Mouse (Mus musculus) CD8-positive naive resting alpha-beta T cell, adult 57 days (primary cell): ENCODE data around the gene Kif1a. TPM values are rescaled to one million over a fixed set of nuclear protein-coding genes. Genes with fewer than 3 reads are reported as not detected.

Experiments used
- total RNA-seq: library from RNA; stranded (reverse); gene quantifications from one replicate; pipeline ENCODE4 v1.2.4, GENCODE M21; 2023

The Kif1a gene
- total RNA-seq: not detected

GRCm38 (mm10) chr1:93101571-93102061 lies at the start of gene Kif1a:
Gene Kif1a (minus strand): TSS chr1:93101951.

GRCm38 (mm10) chr1:93135036-93135526 lies 33.3 kb upstream of the Kif1a start, which contains the start of gene Agxt:
Gene Agxt (plus strand): TSS chr1:93135240.

GRCm38 (mm10) chr1:93006061-93006460 lies 95.7 kb downstream of the Kif1a start, which contains the start of gene Aqp12:
Gene Aqp12 (plus strand): TSS chr1:93006334.

Other genes starting within 250 kb of the Kif1a start
- gene Ankmy1, start 199.0 kb downstream of the Kif1a start, total RNA-seq: 1.6 TPM
- 5.8 TPM for gene Dusp28, start 195.0 kb downstream of the Kif1a start, total RNA-seq
- gene Rnpepl1, start 191.2 kb downstream of the Kif1a start, total RNA-seq: 89.5 TPM
- gene Capn10, start 167.6 kb downstream of the Kif1a start, total RNA-seq: 14.6 TPM
- 0.77 TPM for gene Gpr35, start 151.1 kb downstream of the Kif1a start, total RNA-seq
- gene Aqp12, start 95.6 kb downstream of the Kif1a start, total RNA-seq: not detected
- not detected for gene Agxt, start 33.3 kb upstream of the Kif1a start, total RNA-seq
- gene 2310007B03Rik, start 59.0 kb upstream of the Kif1a start, total RNA-seq: not detected
- not detected for gene Crocc2, start 66.8 kb upstream of the Kif1a start, total RNA-seq
- gene Sned1, start 133.9 kb upstream of the Kif1a start, total RNA-seq: 0.80 TPM
- 15.2 TPM for gene Mterf4, start 204.0 kb upstream of the Kif1a start, total RNA-seq
- 27.8 TPM for gene Ppp1r7, start 240.9 kb upstream of the Kif1a start, total RNA-seq
- 1.0 TPM for gene Pask, start 241.5 kb upstream of the Kif1a start, total RNA-seq